Mouse (Mus musculus): Measurements from ENCODE around the gene Thra.

The Thra gene

DNA sequence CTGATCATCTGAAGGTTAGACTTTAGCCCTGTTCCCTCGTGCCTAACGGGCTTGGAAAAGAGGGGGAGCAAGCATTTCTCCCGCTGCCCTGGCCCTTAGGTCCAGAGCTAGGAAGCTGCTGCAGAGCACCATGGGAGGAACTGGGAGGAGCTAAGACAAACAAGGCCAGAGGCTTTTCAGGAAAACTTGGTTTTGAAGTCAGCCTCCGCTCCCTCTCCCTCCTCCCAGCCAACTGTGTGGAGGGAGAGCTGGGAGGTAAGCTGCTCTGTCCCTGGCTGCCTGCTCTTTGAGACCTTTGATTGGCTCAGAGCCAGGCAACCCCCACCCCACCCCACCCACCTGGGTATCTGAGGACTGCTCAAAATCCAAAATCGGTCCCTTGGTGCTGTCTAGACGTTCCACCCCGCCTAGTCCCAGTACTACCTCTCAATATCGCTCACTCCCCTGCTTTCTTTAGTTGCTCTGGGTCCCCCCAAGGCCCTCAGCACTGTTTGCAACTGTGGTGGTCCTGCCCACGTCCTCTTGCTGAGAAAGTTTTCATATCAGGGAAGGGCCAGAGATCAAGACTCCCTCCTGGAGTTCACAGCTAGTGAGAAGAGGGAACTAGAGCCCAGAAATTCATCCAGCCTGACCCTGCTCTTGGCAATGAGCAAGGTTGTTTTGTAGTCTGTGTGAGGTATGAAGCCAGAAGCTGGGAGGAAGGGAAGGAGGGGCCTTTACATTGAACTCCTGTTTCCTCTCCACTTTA, 36.6 kb downstream of the Thra start:
- no peak for DNase-seq (ENCODE audit: low read depth, low spot score)

DNA sequence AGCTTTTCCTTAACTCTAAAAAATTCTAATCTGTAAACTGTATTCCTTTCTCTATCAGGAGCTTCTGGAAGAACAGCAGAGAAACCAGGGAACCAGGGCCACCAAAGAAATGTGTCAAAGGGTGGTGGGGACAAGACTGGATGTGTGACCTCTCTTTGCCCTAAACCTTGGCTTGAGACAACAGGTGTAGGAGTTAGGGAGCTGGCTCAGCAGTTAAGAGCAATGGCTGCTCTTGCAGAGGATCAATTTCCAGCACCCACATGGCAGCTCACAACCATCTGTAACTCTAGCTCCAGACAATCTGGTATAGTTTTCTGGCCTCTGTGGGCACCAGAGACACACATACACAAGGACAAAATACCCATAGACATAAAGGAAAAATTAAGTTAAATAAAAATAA, 37.5 kb downstream of the Thra start:
- no peak for DNase-seq (ENCODE audit: low read depth, low spot score)

DNA sequence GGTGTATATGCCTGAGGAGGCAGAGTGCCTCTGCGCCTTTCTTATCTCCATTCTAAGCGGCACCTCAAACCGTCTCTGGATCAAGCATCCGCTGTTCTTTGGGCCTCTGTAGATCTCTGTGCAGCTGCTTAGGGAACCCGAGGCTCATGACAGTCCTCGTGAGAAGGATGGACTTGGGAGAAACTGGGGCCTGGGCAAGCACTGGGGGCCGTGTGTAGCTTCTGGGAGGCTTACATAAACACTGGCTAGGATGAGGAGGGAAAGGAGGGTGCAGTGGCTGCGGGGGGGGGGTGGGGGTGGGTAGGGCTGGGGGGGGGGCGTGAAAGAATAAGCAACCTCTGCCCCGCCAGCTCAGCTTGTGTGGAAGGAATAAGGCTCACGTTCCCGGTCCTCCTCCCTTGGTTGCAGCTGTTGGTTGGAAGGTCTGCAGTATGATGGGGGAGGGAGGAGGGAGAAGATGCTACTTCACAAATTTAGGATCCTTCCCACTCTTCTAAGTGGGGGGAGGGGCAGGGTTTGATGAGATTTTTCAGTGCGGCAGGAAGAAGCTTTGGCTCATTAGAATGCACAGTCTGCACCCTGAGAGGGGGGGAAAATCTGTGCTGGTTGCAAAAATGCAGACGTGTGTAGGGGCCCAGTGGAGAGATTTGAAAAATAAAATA, 41.5 kb downstream of the Thra start:
- DNase-seq (ENCODE audit: low read depth, low spot score) = no peak

GRCm38 (mm10) chr11:98782651-98783235, 42.3 kb downstream of the Thra start:
- DNase-seq (ENCODE audit: low read depth, low spot score) = peak; percentile 38

GRCm38 (mm10) chr11:98783236-98783696, 42.8 kb downstream of the Thra start:
- peak; percentile 85 for DNase-seq (ENCODE audit: low read depth, low spot score)

DNA sequence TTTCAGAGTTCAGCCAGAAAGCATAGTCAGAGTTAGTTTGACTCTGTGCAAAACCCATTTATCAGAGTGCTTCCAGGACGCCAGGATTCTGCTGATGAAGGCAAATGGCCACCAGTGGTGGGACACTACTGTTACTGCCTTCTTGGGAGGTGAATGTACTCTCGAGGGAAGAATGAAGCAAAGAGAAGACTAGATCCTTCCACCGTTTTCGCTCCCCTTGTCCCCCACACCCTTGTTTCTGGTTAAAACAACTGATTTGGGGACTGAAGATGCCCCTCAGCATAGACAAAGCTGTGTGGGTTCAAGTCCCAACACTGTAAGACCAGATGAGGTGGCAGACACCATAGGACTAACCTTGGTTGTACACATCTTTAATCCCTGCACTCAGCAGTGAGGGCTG, 43.7 kb downstream of the Thra start:
- no peak for DNase-seq (ENCODE audit: low read depth, low spot score)

- no peak for DNase-seq (ENCODE audit: low read depth, low spot score)
Measured at GRCm38 (mm10) chr11:98785214-98785613, 44.8 kb downstream of the Thra start.

GRCm38 (mm10) chr11:98785772-98786281, 45.4 kb downstream of the Thra start:
- DNase-seq (ENCODE audit: low read depth, low spot score) = peak; percentile 72

GRCm38 (mm10) chr11:98786359-98787214, 46.1 kb downstream of the Thra start:
- peak; percentile 92 for DNase-seq (ENCODE audit: low read depth, low spot score)

DNA sequence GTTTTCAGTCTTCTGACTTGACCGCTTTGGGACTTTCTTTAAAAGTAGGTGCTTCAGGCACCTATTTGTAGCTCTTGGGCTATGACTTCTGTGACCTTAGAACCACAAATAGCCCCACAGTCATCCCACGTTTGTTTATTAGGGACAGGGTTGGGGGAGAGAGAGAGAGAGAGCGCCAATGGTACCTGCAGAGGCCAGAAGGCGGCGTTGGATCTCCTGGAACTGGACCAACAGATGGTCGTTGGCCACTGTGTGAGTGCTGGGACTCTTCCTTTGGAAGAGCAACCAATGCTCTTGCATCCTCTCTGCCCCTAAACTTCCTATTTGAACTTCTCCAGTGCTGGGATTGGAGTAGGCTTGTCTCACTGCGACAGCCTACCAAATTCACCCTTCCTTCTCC, 46.8 kb downstream of the Thra start:
- DNase-seq (ENCODE audit: low read depth, low spot score) = no peak

- peak; percentile 60 for DNase-seq (ENCODE audit: low read depth, low spot score)
Measured at GRCm38 (mm10) chr11:98787691-98788090, 47.3 kb downstream of the Thra start.

DNA sequence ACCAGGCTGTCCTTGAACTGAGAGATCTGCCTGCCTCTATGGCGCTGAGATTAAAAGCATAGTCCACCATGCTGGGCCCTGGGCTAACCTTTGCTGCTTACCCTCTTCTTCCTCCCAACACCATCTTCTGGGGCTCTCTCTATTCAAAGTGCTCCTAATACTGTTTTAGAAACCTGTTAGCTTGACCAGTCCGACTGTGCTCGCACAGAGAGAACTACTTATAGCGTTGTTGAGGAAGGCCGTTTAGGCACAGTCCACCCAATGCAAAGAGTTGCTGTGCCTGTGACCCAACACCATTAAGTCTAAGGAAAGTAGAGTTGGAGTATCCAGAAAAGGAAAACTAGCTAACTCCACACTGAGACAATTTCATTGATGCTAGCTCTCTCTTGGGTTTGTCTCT, 47.7 kb downstream of the Thra start:
- DNase-seq (ENCODE audit: low read depth, low spot score) = no peak

DNA sequence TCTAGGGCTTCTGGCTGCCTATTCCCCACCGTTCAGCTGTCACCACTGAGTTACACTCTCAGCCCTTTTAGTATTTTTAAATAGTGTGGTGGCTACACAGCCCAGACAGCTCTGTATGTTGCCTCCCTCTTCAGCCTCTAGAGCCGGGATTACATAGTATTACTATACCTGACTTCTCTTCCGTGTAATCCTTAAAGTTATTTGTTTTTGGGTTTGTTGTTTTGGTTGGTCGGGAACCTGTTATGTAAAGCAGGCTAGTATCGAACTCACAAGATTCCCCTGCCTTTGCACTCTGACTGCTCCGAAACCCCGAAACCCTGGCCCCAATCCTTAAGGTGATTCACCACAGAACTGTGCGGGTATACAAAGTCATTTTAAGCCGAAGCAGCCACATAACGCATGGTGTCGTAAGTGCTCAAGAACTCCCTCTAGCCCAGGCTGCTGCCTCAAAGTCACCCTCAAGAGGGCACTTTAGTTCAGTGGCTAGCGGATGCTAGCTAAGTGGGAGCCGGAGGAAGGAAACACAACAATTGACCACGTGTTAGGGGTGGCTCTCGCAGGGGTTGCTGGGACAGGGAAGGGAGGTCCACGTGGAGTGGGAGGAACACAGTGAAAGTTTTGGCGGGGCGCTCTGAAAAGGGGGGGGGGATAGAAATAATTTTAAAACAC, 48.2 kb downstream of the Thra start:
- DNase-seq (ENCODE audit: low read depth, low spot score) = peak; percentile 94

DNA sequence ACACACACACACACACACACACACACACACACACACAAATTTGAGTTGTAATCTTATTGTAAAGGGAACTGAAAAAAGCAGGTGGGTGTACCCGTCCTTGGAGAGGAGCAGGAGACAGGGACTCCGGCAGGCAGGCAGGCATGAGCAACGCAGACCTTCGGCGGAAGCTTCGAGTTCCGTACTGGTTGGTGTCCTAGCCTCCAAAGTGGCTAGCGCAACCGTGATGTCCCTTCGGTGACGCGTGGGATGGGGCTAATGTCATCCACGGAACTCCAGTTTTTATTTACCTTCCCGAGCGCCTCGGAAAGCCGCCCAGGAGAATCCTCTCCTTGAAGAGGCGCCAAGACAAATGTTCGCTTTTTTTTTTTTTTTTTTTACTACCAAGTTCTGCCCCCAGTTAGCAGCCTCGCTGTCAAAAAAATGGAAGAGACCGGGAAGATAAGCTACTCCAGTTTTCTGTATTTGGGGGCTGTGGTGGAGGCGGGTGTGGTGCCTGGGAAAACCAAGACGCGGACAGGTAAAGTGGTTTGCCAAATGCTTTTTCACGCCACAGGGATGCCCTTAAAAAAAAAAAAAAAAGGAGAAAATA, 48.9 kb downstream of the Thra start:
- DNase-seq (ENCODE audit: low read depth, low spot score) = no peak

DNA sequence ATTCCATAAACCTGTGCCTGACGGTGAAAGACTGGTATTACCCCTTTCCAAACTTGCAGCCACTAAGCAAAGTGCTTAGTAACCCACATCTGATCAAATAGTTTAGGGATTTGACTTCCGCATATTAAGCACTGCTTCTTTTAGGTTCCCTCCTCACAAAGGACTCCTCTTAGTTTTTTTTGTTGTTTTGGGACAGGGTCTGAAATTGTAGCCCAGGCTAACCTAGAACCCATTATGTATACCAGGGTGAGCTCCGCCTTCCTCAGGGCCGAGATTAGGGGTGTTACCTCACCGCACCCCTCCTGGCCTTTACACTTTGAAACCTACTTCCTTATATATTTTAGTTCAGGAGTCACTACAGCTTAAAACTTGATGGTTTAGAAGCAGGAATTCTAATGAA, 49.4 kb downstream of the Thra start:
- no peak for DNase-seq (ENCODE audit: low read depth, low spot score)

DNA sequence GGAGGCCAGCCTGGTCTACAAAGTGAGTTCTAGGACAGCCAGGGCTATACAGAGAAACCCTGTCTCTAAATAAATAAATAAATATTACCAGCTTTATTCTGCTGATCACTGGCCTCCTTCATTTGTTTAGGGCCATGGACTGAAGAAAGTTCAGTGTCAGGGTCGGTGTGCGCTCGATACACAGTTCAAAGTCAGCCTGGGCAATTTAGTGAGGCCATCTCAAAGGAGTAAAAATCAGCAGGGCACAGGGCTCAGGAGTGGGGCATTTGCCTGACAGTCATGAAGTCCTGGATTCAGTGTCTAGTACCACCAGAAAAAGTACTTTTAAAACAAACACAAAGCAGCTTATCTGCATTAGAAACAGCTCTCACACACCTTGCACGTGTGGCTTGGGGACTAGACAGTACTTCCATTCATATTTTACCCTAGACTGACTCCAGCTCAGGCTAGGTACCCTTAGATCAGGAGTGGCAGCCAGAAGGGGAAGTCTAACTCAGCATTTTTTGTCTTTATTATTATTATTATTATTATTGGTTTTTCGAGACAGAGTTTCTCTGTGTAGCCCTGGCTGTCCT, 50.3 kb downstream of the Thra start:
- DNase-seq (ENCODE audit: low read depth, low spot score) = no peak

- DNase-seq (ENCODE audit: low read depth, low spot score) = no peak
Measured at GRCm38 (mm10) chr11:98791448-98791847, 51.0 kb downstream of the Thra start.

DNA sequence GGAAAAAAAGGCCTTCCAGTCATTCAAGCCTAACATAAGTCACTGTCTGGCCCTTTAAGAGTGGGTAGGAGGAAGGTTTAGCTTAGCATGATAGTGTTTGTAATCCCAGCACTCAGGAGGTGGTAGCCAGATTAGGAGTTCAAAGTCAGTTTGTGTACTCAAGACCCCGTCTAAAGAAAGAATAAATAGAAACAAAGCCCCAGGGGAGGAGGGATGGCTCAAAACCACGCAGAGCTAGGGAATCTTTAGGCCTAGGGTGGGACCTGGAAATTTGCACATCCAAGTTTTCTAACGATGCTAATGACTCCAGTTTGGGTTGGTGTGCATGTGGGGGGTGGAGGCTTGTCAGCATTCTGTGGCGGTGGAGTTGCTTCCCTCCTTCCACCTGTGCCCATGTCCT, 51.6 kb downstream of the Thra start:
- DNase-seq (ENCODE audit: low read depth, low spot score) = no peak

- DNase-seq (ENCODE audit: low read depth, low spot score) = peak; percentile 73
Measured at GRCm38 (mm10) chr11:98794469-98795014, 54.1 kb downstream of the Thra start.

Data from CD4-positive, CD25-positive, alpha-beta regulatory T cell, adult 2 months (primary cell).